Mouse (Mus musculus): ENCODE data around the gene Wfdc16.

GRCm38 (mm10) chr2:164621775-164622174, 16.8 kb downstream of the Wfdc16 start:
- TF ChIP-seq POLR2A (IDR thresholded peaks at IDR 0.05; ENCODE audit: low read depth, low read length) (no peak), CTCF (IDR thresholded peaks at IDR 0.05; ENCODE audit: borderline replicate concordance, insufficient read depth, low read length) (no peak)

Data from embryonic fibroblast, embryonic 13.5 days (primary cell).